Mouse (Mus musculus) CH12.LX (cell line): ENCODE results near the gene Bicc1. TPM values are rescaled to one million over a fixed set of nuclear protein-coding genes. Genes with fewer than 3 reads are reported as not detected.

Source experiments
- DNase-seq: peaks from one replicate; pipeline ENCODE4 v3.0.0-alpha.2; 2013; ENCODE audit errors: extremely low read depth
- H3K27ac ChIP-seq: 2 replicates; pipeline ENCODE4 v1.5.1; 2012; ENCODE audit warnings: low read depth, mild to moderate bottlenecking, control low read depth, moderate library complexity; ENCODE audit not compliant: insufficient read depth
- H3K27me3 ChIP-seq: replicated peaks from 2 replicates; pipeline ENCODE3; 2012; ENCODE audit warnings: inconsistent platforms
- H3K36me3 ChIP-seq, 2 experiments: replicated peaks in 1 of 2; 2 replicates each; pipeline versions ENCODE3 to v1.6.1; 2012; ENCODE audit warnings: inconsistent platforms in 1 of 2, low read length in 1 of 2, mild to moderate bottlenecking in 1 of 2, mixed read lengths in 1 of 2, moderate library complexity in 1 of 2; ENCODE audit not compliant: control insufficient read depth in 1 of 2, insufficient read depth in 1 of 2
- H3K4me1 ChIP-seq, 2 experiments: 2 replicates each; pipeline ENCODE4 v1.6.1; 2012; ENCODE audit warnings: inconsistent platforms in 1 of 2, moderate library complexity in 1 of 2; ENCODE audit not compliant: insufficient read depth in 2 of 2, control insufficient read depth in 1 of 2
- H3K4me2 ChIP-seq: 2 replicates; pipeline ENCODE4 v1.6.1; 2012; ENCODE audit warnings: low read depth, mild to moderate bottlenecking, control low read depth; ENCODE audit not compliant: poor library complexity, insufficient read depth, severe bottlenecking
- H3K4me3 ChIP-seq, 3 experiments: fragments of 150-350 bp in 1 of 3; sonication (generic) in 1 of 3; replicated peaks in 1 of 3; 2 replicates each; pipeline versions ENCODE3 to v1.5.1; 2011 to 2012; ENCODE audit warnings: low read depth in 2 of 3, low read length in 2 of 3, mild to moderate bottlenecking in 2 of 3, moderate library complexity in 2 of 3, control low read depth in 1 of 3, improper control_type of control experiment in 1 of 3, inconsistent platforms in 1 of 3, mixed read lengths in 1 of 3; ENCODE audit not compliant: poor library complexity in 1 of 3
- H3K79me2 ChIP-seq: replicated peaks from 2 replicates; pipeline ENCODE4 v1.6.1; 2012; ENCODE audit warnings: mild to moderate bottlenecking, moderate library complexity; ENCODE audit not compliant: control insufficient read depth, poor library complexity, insufficient read depth, severe bottlenecking; ENCODE audit errors: extremely low read depth
- H3K9ac ChIP-seq: 2 replicates; pipeline ENCODE4 v1.6.1; 2012; ENCODE audit warnings: low read depth, mild to moderate bottlenecking, control low read depth, moderate library complexity; ENCODE audit not compliant: insufficient read depth
- H3K9me3 ChIP-seq: replicated peaks from 2 replicates; pipeline ENCODE3; 2012; ENCODE audit warnings: low read length, inconsistent platforms, mixed read lengths
- CTCF ChIP-seq, 2 experiments: IDR thresholded peaks in 1 of 2; conservative IDR thresholded peaks in 1 of 2; 2 replicates each; pipeline ENCODE4 v1.5.1; 2011 to 2012; ENCODE audit warnings: low read depth in 2 of 2, low read length in 2 of 2, improper control_type of control experiment in 1 of 2, inconsistent platforms in 1 of 2, mild to moderate bottlenecking in 1 of 2, moderate library complexity in 1 of 2
- E2F4 ChIP-seq: IDR thresholded peaks from 2 replicates; pipeline ENCODE4 v1.6.1; 2011; ENCODE audit warnings: low read depth, low read length, improper control_type of control experiment; ENCODE audit not compliant: insufficient replicate concordance
- EP300 ChIP-seq: IDR thresholded peaks from 2 replicates; pipeline ENCODE4 v1.6.1; 2011; ENCODE audit warnings: low read length, improper control_type of control experiment
- HCFC1 ChIP-seq: IDR thresholded peaks from 2 replicates; pipeline ENCODE4 v1.6.1; 2012; ENCODE audit warnings: low read depth, mild to moderate bottlenecking, inconsistent platforms, low read length, improper control_type of control experiment
- IRF4 ChIP-seq: IDR thresholded peaks from 2 replicates; pipeline ENCODE4 v1.6.1; 2014; ENCODE audit warnings: low read depth, mild to moderate bottlenecking, inconsistent platforms, low read length, improper control_type of control experiment
- MYC ChIP-seq: IDR thresholded peaks from 2 replicates; pipeline ENCODE4 v1.6.1; 2011; ENCODE audit warnings: low read depth, mild to moderate bottlenecking, improper control_type of control experiment, low read length
- NELFE ChIP-seq: IDR thresholded peaks from 2 replicates; pipeline ENCODE4 v1.6.1; 2011; ENCODE audit warnings: low read depth, low read length, improper control_type of control experiment
- PAX5 ChIP-seq: IDR thresholded peaks from 2 replicates; pipeline ENCODE4 v1.6.1; 2012; ENCODE audit warnings: low read length, inconsistent platforms, mixed read lengths
- POLR2A ChIP-seq: IDR thresholded peaks from 2 replicates; pipeline ENCODE4 v1.6.1; 2011; ENCODE audit warnings: low read depth, mild to moderate bottlenecking, improper control_type of control experiment, low read length
- RAD21 ChIP-seq: IDR thresholded peaks from 2 replicates; pipeline ENCODE4 v1.6.1; 2011; ENCODE audit warnings: low read depth, mild to moderate bottlenecking, low read length, improper control_type of control experiment, moderate library complexity
- SIN3A ChIP-seq: IDR thresholded peaks from 2 replicates; pipeline ENCODE4 v1.6.1; 2012; ENCODE audit warnings: low read length, improper control_type of control experiment, inconsistent platforms
- SMC3 ChIP-seq: IDR thresholded peaks from 2 replicates; pipeline ENCODE4 v1.6.1; 2011; ENCODE audit warnings: low read depth, low read length, improper control_type of control experiment
- UBTF ChIP-seq: IDR thresholded peaks from 2 replicates; pipeline ENCODE4 v1.6.1; 2012; ENCODE audit warnings: low read depth, mild to moderate bottlenecking, inconsistent platforms, low read length, improper control_type of control experiment, moderate library complexity
- USF1 ChIP-seq: IDR thresholded peaks from 2 replicates; pipeline ENCODE4 v1.6.1; 2014; ENCODE audit warnings: low read depth, mild to moderate bottlenecking, inconsistent platforms, low read length, improper control_type of control experiment
- USF2 ChIP-seq: conservative IDR thresholded peaks from 2 replicates; pipeline ENCODE4 v1.6.1; 2011; ENCODE audit warnings: low read depth, low read length, improper control_type of control experiment
- dilution Hi-C: fragments of 300-500 bp; cut with MboI; formaldehyde crosslinking; loops from 2 replicates; pipeline ENCODE4 v1.14.3; 2020; ENCODE audit warnings: low sequenced_read_pairs; ENCODE audit not compliant: extremely low pct_unique_long_range_greater_than_20kb, extremely low pct_ligation_motif_present
- in situ Hi-C: fragments of 300-500 bp; cut with MboI; formaldehyde crosslinking; loops from 3 replicates; pipeline ENCODE4 v1.14.3; 2019; ENCODE audit warnings: low sequenced_read_pairs, low pct_ligation_motif_present, low pct_unique_long_range_greater_than_20kb, mixed read lengths
- polyA plus RNA-seq: library from polyadenylated mRNA; unstranded; fragments of >175 nt; gene quantifications from 2 replicates; pipeline ENCODE4 v1.2.1, GENCODE M21; 2012; ENCODE audit warnings: low read depth; ENCODE audit not compliant: insufficient read length
- total RNA-seq, 2 experiments: library from RNA; depleted of rRNA; stranded (reverse); fragments of 300-350 nt in 1 of 2; fragments of >200 nt in 1 of 2; gene quantifications; 2 replicates each; pipeline ENCODE4 v1.2.3; 2012 to 2014

Bicc1 gene
- total and polyA plus RNA-seq, 3 experiments: not detected

- H3K4me1 ChIP-seq: no peaks in the 10 kb centered on the region
- H3K4me2 ChIP-seq: no peak overlapping the region
- no peaks in the 10 kb centered on the region for H3K9me3 ChIP-seq
- TF ChIP-seq USF2: no peak
- no peak for TF ChIP-seq RAD21
- TF ChIP-seq SIN3A: no peak
- no peak for TF ChIP-seq MYC
- no peak for TF ChIP-seq USF1
- no peaks in the 10 kb centered on the region for H3K27me3 ChIP-seq
- H3K27ac ChIP-seq: no peak overlapping the region
- no peak overlapping the region for H3K4me3 ChIP-seq
- H3K36me3 ChIP-seq: no peaks in the 10 kb centered on the region
- no peaks in the 10 kb centered on the region for H3K79me2 ChIP-seq
- in situ Hi-C loops (no loop called here), dilution Hi-C loops (no loop called here)
- no peak for DNase-seq
- H3K9ac ChIP-seq: no peak overlapping the region
Observed at GRCm38 (mm10) chr10:71127278-71127950, 32.1 kb downstream of the Bicc1 start.

GRCm38 (mm10) chr10:71123974-71124373 lies 35.5 kb downstream of the Bicc1 start:
- Histone ChIP-seq H3K27ac (no peak overlapping the region), H3K9me3 (no peaks in the 10 kb centered on the region), H3K27me3 (no peaks in the 10 kb centered on the region), H3K9ac (no peak overlapping the region), H3K4me2 (no peak overlapping the region), H3K4me3 (no peak overlapping the region), H3K4me1 (no peaks in the 10 kb centered on the region), H3K36me3 (no peaks in the 10 kb centered on the region), H3K79me2 (no peaks in the 10 kb centered on the region)
- TF ChIP-seq NELFE (no peak), IRF4 (no peak), HCFC1 (no peak), SMC3 (no peak), CTCF (conservative IDR thresholded peaks at IDR 0.05 in 1 of 2, IDR thresholded peaks at IDR 0.05 in 1 of 2; ENCODE audit: low read depth in 2 of 2, low read length in 2 of 2) (no peak)
- dilution Hi-C loops (no loop called here), in situ Hi-C loops (no loop called here)
- no peak for DNase-seq

- no peaks in the 10 kb centered on the region for H3K79me2 ChIP-seq
- no peak overlapping the region for H3K9ac ChIP-seq
- no peaks in the 10 kb centered on the region for H3K27me3 ChIP-seq
- H3K27ac ChIP-seq: no peak overlapping the region
- H3K4me1 ChIP-seq: no peaks in the 10 kb centered on the region
- H3K4me3 ChIP-seq: no peak overlapping the region
- dilution Hi-C loops (no loop called here), in situ Hi-C loops (no loop called here)
- H3K36me3 ChIP-seq: no peaks in the 10 kb centered on the region
- no peak for DNase-seq
- TF ChIP-seq MYC (no peak), E2F4 (no peak), SMC3 (no peak), EP300 (no peak), UBTF (no peak), PAX5 (no peak), POLR2A (no peak), HCFC1 (no peak)
- H3K9me3 ChIP-seq: no peaks in the 10 kb centered on the region
- H3K4me2 ChIP-seq: no peak overlapping the region
Observed at GRCm38 (mm10) chr10:71123395-71123794, 36.1 kb downstream of the Bicc1 start.
